Mouse (Mus musculus): ENCODE results near the gene Gm13103. TPM values are rescaled to one million over a fixed set of nuclear protein-coding genes. Genes with fewer than 3 reads are reported as not detected.
"Not testable (repeated sequence)": the region's sequence is repeated elsewhere in the genome, so short reads cannot be mapped to it uniquely, and the experiment has no call there.

The Gm13103 gene
- polyA plus RNA-seq (2012; rRNA removed): not detected in 2 replicates

DNA sequence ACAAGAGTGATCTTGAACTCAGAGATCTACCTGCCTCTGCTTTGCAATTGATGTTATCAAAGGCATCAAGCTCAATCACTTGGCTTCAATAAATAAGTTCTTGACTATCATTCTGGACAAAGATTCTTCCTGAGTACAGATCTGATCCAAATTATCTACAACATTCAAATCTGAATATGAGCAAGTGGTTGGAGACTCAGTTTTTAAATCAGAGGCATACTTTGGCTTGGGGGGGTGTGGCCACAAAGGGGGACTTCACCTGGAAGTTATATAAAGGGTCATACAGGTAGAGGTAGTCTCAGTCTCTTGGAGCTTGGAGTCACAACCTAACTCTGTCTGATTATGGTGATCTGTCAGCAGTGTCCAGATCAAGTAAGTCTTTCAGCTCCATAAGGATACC is at the start of gene Gm13103:
Gene Gm13103 (plus strand): TSS at position 301 of the 400 bp plus-strand sequence.
- DNase-seq (ENCODE audit: extremely low spot score in 1 of 2, low spot score in 1 of 2): not testable (repeated sequence)

DNA sequence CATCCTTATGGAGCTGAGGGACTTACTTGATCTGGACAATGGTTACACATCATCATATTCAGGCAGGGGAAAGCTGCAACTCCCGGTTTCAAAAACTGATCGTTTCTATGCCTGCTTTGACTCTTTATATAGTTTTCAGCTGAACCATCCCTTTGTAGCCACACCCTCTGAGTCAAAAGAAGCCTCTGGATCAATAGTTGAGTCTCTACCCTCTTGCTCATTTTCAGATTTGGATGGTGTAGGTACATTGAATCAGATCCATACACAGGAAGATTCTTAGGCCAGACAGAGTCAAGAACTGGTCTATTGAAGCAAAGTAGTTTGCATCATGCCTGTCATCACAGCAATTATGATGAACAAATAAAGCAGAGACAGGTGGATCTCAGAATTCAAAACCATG is 30.3 kb upstream of the Gm13103 start, which contains the start of gene Gm13084:
Gene Gm13084 (minus strand): TSS at position 101 of the 400 bp plus-strand sequence.
- no peak for DNase-seq (ENCODE audit: extremely low spot score in 1 of 2, low spot score in 1 of 2)

- not testable (repeated sequence) for DNase-seq (ENCODE audit: extremely low spot score in 1 of 2, low spot score in 1 of 2)
These were observed 36.1 kb downstream of the Gm13103 start for GRCm38 (mm10) chr4:143882371-143882770.

DNA sequence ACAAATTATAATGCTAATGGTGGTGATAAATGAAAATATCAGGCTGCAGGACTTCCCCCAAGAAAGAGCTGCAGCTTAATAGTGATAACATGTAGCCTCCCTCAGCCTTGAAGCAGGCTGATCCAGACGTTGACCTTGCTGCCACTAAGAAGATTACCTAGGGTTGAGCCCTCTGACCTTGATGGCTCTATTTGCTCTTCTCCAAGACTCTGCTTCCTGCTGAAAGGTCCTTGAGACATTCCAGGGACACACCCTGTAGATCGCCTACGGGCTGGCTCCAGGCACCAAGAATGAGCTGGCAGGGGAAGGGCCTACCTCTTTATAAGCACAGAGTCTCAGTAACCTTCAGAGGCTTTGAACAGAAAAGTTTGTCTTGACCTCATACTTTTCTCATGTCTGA is 48.1 kb downstream of the Gm13103 start:
- DNase-seq (ENCODE audit: extremely low spot score in 1 of 2, low spot score in 1 of 2): not testable (repeated sequence)

DNA sequence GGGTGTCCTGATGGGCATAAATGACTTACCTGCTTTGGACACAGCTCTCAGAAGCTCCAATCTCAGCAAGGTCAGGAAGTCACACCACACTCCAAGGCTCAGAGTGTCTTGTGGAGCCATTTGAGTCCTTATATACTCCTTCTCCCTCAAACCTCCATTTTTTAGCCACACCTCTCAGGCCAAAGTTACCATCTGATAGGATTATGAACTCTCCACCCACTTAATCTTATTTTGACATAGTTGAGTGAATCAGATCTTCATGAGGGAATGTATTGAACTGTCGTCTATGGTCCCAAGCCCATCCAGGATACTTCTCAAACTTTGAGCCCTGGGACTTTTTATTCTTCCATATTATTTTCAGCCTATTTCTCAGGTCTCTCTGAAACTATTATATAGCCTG is 54.0 kb downstream of the Gm13103 start, which contains the start of gene Pramef6:
Gene Pramef6 (minus strand): TSS at position 101 of the 400 bp plus-strand sequence.
- not testable (repeated sequence) for DNase-seq (ENCODE audit: extremely low spot score in 1 of 2, low spot score in 1 of 2)

Other genes starting within 250 kb of the Gm13103 start
- gene Gm13083, start 231.5 kb upstream of the Gm13103 start, polyA plus RNA-seq (2012; rRNA removed): not detected in 2 replicates
- gene Gm13088, start 189.3 kb upstream of the Gm13103 start, polyA plus RNA-seq (2012; rRNA removed): not detected in 2 replicates
- gene Gm13089, start 143.8 kb upstream of the Gm13103 start, polyA plus RNA-seq (2012; rRNA removed): not detected in 2 replicates
- gene Gm13078, start 127.0 kb upstream of the Gm13103 start, polyA plus RNA-seq (2012; rRNA removed): not detected in 2 replicates
- not detected in 2 replicates for gene Gm13023, start 57.1 kb upstream of the Gm13103 start, polyA plus RNA-seq (2012; rRNA removed)
- gene Gm13084, start 30.4 kb upstream of the Gm13103 start, polyA plus RNA-seq (2012; rRNA removed): not detected in 2 replicates
- gene Pramef6, start 53.9 kb downstream of the Gm13103 start, polyA plus RNA-seq (2012; rRNA removed): not detected in 2 replicates
- gene Pramef25, start 104.5 kb downstream of the Gm13103 start, polyA plus RNA-seq (2012; rRNA removed): not detected in 2 replicates
- not detected in 2 replicates for gene Gm13101, start 120.5 kb downstream of the Gm13103 start, polyA plus RNA-seq (2012; rRNA removed)
- not detected in 2 replicates for gene Pramef17, start 147.9 kb downstream of the Gm13103 start, polyA plus RNA-seq (2012; rRNA removed)
- gene Pramel4, start 212.6 kb downstream of the Gm13103 start, polyA plus RNA-seq (2012; rRNA removed): not detected in 2 replicates

Data from frontal cortex, adult 2 months (tissue).